Mouse (Mus musculus) megakaryocyte, embryonic 14.5 days (primary cell): ENCODE measurements around the gene Prss12. TPM values are rescaled to one million over a fixed set of nuclear protein-coding genes. Genes with fewer than 3 reads are reported as not detected.

Source experiments
- H3K27me3 ChIP-seq: replicated peaks from 2 replicates; pipeline ENCODE3; 2012; ENCODE audit warnings: inconsistent platforms
- H3K36me3 ChIP-seq: replicated peaks from 2 replicates; pipeline ENCODE3; 2012; ENCODE audit warnings: low read length, inconsistent platforms, mixed read lengths
- H3K4me1 ChIP-seq: 2 replicates; pipeline ENCODE4 v1.6.1; 2012; ENCODE audit warnings: inconsistent platforms
- H3K4me3 ChIP-seq: replicated peaks from 2 replicates; pipeline ENCODE3; 2012; ENCODE audit warnings: moderate library complexity, mild to moderate bottlenecking, inconsistent platforms
- H3K9me3 ChIP-seq: 2 replicates; pipeline ENCODE4 v1.6.1; 2012; ENCODE audit warnings: inconsistent platforms
- FLI1 ChIP-seq: IDR thresholded peaks from 2 replicates; pipeline ENCODE4 v1.6.1; 2012; ENCODE audit warnings: low read length, inconsistent platforms, mixed read lengths
- GATA1 ChIP-seq: IDR thresholded peaks from 3 replicates; pipeline ENCODE4 v1.6.1; 2012; ENCODE audit warnings: mixed read lengths, low read length, inconsistent platforms, borderline replicate concordance
- polyA plus RNA-seq: library from polyadenylated mRNA; stranded (reverse); fragments of >175 nt; gene quantifications from 2 replicates; pipeline ENCODE4 v1.2.3, GENCODE M21; 2012; ENCODE audit warnings: low replicate concordance; ENCODE audit not compliant: insufficient read depth

Prss12 gene
- polyA plus RNA-seq: not detected in 2 replicates

DNA sequence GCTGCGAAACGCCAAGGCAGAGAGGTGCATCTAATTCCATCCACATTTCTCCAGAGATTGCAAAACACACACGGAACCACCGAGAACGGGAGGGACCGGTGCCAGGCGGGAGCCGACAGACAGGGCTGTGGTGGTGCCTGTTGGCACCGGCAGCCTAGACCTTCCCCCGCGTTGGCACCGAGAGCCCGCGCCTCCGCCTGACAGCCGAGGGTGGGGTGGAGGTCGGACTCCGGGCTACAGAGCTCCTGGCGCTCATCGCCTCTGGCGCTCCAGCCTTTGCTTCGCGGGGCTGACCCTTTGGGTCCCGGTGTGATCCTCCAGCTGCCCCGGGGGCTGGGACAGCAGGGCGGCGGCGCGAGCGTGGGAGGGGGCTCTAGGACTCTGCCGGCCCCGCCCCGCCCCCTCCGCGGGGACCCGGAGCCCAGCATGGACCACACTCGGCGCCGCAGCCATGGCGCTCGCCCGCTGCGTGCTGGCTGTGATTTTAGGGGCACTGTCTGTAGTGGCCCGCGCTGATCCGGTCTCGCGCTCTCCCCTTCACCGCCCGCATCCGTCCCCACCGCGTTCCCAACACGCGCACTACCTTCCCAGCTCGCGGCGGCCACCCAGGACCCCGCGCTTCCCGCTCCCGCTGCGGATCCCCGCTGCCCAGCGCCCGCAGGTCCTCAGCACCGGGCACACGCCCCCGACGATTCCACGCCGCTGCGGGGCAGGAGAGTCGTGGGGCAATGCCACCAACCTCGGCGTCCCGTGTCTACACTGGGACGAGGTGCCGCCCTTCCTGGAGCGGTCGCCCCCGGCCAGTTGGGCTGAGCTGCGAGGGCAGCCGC, at the start of gene Prss12:
Gene Prss12 (plus strand): TSS at position 206 of the 830 bp plus-strand sequence.
- H3K9me3 ChIP-seq: peaks cover 9% of the 10 kb centered on the region; the same call in 1 of the 2 replicates
- no peaks in the 10 kb centered on the region for H3K36me3 ChIP-seq
- TF ChIP-seq FLI1: no peak
- TF ChIP-seq GATA1: no peak
- peak within 1 kb of the TSS; percentile 88 for H3K4me3 ChIP-seq
- peaks cover 64% of the 10 kb centered on the region for H3K27me3 ChIP-seq
- peaks cover 21% of the 10 kb centered on the region for H3K4me1 ChIP-seq

DNA sequence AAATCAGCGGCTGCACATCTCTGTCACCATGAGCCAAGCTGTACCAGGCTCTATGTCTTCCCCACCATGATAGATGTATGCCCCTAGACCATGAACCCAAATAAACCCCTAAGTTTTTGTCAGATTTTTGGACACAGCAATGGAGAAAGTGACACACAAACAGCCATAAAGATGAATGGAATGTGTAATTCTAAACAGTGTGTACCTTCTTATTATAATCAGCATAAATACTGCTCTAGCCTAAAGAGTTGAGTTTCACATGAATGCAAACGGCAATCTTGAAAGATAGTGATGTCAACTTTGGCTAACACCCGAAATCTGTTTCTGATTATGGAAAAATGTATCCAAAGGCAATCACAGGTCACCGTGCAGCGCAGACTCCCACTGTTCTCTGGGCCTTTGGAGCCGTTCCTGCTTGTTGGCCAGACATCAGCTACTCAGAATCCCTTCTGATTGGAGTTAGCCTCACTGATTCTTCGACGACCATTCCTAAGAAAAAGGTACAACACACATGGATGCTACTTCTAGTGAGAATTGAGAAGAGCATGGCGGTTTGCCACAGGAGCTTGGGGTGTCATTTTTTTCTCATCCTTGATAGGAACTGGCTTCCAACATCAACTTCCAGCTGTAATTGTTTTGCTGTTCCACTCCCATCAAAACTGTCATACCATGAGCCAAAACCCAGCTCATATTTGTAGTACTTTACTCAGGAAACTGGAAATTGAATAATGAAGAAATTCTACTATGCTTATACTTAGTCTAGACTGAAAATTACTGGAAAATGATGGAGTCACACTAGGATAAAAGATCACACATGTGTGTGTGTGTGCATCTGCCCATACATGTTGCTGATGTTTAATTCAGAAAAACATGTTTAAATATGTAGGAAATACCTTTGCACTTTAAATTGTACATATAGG, 48.9 kb upstream of the Prss12 start:
- no peak for TF ChIP-seq GATA1
- TF ChIP-seq FLI1: no peak
- H3K4me3 ChIP-seq: no peak overlapping the region
- no peaks in the 10 kb centered on the region for H3K4me1 ChIP-seq
- no peaks in the 10 kb centered on the region for H3K9me3 ChIP-seq
- peaks cover 4% of the 10 kb centered on the region for H3K27me3 ChIP-seq
- H3K36me3 ChIP-seq: no peaks in the 10 kb centered on the region

DNA sequence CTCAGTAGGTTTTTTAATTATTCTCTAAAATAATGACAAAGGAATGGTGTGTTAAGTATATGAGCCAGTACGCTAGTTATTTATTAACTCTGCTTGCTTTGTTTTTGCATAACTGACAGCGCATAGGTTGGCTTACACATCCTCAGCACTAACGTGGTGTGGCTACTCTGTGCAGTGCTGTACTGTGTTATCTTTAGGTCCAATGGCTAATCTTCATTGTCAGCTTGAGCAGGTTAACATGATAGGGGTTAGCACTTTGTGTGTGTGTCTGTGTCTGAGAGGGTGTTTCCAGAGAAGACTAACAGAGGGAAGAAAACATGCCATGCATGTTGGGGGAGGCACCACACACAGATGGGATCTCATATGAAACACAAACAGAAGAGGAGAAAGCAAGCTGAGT, 41.8 kb upstream of the Prss12 start:
- Histone ChIP-seq H3K4me3 (no peak overlapping the region), H3K36me3 (no peaks in the 10 kb centered on the region), H3K4me1 (no peaks in the 10 kb centered on the region), H3K9me3 (0 out of 2 replicates have a peak, but pooled peaks cover 7% of the 10 kb centered on the region), H3K27me3 (peaks cover 5% of the 10 kb centered on the region)
- TF ChIP-seq FLI1 (no peak), GATA1 (no peak)

DNA sequence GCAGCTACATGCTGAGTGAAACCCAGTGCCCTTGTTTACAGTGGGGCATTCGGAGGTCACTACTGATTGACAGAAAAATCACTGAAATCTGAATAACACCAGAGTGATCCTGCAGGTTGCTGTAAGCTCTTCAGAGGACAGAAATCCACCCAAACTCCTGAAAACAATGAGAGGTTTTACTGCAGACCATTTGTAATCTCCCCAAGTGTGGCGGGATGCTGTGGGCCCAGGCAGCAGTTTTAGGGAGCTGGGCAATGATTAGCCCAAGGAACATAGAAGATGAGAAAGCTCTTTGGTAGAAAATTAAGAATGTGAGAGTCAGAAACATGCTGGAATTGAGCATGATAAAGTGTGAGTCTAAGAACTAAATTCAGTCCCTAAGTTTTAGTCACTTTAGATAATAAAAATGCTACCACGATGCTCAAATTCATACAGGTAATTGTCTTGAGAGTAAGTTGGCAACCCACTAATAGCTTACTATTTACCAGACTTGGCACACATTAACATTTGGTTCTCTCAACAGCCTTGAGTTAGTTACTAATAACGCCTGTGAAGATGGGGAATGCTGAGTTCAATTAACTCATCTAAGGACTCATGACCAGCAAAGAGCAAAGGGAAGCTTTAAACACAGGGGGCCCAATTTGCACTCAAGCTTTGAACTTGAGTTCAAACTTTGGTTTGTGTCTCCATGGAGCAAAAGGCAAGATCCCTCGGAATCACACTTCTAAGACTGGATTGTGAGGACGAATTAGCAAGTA, 34.7 kb upstream of the Prss12 start:
- TF ChIP-seq GATA1 (no peak), FLI1 (no peak)
- Histone ChIP-seq H3K27me3 (peaks cover 5% of the 10 kb centered on the region), H3K9me3 (peaks cover 13% of the 10 kb centered on the region; the same call in 1 of the 2 replicates), H3K4me3 (no peak overlapping the region), H3K36me3 (no peaks in the 10 kb centered on the region), H3K4me1 (no peaks in the 10 kb centered on the region)

DNA sequence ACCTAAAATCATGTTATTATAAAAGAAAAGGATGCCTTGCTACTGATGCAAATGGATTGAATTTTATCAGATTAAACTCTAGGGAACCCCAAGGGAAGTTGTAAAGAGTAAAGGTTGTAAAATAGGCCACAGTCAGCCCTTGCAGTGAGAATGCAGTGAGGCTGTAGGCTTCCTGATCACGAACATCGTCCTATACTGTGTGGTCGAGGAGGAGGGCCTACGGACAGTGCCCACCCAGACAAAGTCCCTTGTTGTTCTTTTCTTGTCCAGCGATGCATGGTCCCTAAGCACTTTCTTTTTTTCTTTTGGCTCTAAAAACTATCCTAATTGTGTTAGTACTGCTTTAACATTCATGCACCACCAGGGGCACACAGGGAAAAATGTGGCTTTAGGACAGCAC, 33.5 kb upstream of the Prss12 start:
- TF ChIP-seq GATA1: no peak
- no peak for TF ChIP-seq FLI1
- Histone ChIP-seq H3K4me1 (no peaks in the 10 kb centered on the region), H3K4me3 (no peak overlapping the region), H3K36me3 (no peaks in the 10 kb centered on the region), H3K27me3 (peaks cover 5% of the 10 kb centered on the region), H3K9me3 (peaks cover 13% of the 10 kb centered on the region; the same call in 1 of the 2 replicates)

DNA sequence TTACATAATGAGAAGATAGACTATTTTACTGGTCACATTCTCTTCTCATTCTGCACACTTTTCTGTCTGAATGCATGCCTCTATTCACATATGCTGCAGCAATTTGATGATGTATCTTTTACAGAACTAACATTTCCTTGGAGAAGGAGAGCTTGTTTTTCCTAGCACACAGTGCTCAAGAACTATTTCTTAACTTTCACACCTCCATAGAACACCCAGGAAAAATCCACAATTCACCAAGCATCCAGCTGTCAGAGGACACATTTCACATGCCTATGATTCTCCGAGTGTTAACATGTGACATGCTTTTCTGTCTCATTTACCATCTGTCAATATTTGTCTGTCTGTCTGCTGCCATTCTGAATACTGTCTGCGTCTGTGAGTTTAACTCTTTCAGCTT, 21.1 kb upstream of the Prss12 start:
- Histone ChIP-seq H3K27me3 (peaks cover 2% of the 10 kb centered on the region), H3K9me3 (peaks cover 6% of the 10 kb centered on the region), H3K4me1 (peaks cover 6% of the 10 kb centered on the region; the same call in 1 of the 2 replicates), H3K36me3 (no peaks in the 10 kb centered on the region), H3K4me3 (no peak overlapping the region)
- no peak for TF ChIP-seq FLI1
- no peak for TF ChIP-seq GATA1

DNA sequence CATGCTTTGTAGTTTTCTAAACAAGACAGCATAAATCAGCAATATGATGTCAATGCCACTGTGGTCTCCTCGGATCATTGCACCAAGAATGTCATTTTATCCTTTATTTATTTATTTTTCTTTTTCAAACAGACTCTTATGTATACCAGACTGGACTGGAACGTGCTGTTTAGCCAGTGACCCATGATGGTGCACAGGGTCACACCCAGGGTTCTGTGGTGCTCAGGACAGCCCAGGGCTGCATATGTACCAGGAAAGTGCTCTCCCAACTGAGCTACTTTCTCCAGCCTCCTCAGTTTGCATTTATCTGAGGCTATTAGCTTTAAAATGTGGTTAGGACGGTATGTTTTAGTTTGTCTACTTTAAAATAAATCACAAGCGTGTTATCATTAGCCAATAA, 18.7 kb upstream of the Prss12 start:
- TF ChIP-seq FLI1 (no peak), GATA1 (no peak)
- H3K9me3 ChIP-seq: peaks cover 6% of the 10 kb centered on the region
- H3K27me3 ChIP-seq: peaks cover 2% of the 10 kb centered on the region
- peaks cover 24% of the 10 kb centered on the region for H3K4me1 ChIP-seq
- no peak overlapping the region for H3K4me3 ChIP-seq
- no peaks in the 10 kb centered on the region for H3K36me3 ChIP-seq

DNA sequence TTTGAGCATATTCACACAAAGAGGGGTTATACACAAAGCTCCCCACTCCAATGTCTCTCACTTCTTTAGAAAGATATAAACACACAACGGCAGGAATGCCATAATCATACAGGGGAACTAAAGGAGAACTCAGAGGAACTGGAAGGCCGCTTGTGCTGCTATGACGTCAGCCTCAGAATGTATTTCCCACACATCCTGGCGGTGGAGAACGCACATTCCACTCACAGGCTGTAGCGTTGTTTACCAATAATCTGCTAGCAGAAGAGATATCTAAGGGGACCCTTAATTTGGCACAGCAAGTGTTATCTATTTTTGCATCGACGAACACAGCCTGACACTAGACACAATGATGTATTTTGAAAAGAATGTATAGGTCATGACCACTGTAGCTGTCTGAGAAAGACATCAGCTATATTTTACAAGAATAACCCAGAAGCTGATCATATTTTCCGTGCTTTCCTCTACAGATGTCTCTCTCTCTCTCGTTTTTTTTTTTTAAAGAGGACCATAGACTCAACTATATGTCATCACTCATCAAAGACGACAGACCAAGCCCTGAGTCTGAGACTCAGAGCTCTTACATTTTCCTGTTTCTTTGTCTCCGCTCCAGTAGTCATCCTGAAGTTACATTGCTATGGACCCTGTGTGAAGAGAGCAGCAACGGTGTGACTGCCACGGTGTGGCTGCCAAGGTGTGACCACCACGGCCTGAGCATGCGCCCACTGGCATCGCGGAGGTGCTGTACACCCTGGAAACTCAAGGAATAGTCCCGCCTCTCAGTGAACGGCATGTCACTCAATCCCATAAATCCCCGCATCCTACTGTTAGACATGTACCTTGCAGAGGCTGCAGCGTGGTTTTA, 16.9 kb upstream of the Prss12 start:
- peaks cover 2% of the 10 kb centered on the region for H3K27me3 ChIP-seq
- TF ChIP-seq GATA1 (no peak), FLI1 (no peak)
- peaks cover 8% of the 10 kb centered on the region for H3K9me3 ChIP-seq
- no peaks in the 10 kb centered on the region for H3K36me3 ChIP-seq
- H3K4me1 ChIP-seq: peaks cover 28% of the 10 kb centered on the region
- no peak overlapping the region for H3K4me3 ChIP-seq
